Mouse (Mus musculus): Measurements from ENCODE around the gene Grm6. TPM values are rescaled to one million over a fixed set of nuclear protein-coding genes. Genes with fewer than 3 reads are reported as not detected.

Gene Grm6
- polyA plus RNA-seq, 1 experiment from 2014 or later, result 0.04 TPM

Other genes starting within 250 kb of the Grm6 start
- gene Adamts2, start 248.6 kb upstream of the Grm6 start, polyA plus RNA-seq (2015; fragmentation: Nextera tagmentation; extraction: Ambion mirVana), result 4.7 and 5.6 TPM in 2 replicates
- 45.0 and 52.3 TPM in 2 replicates for gene Zfp354c, start 23.0 kb upstream of the Grm6 start, polyA plus RNA-seq (2015; fragmentation: Nextera tagmentation; extraction: Ambion mirVana)
- gene Zfp879, start 9.1 kb upstream of the Grm6 start, polyA plus RNA-seq (2015; fragmentation: Nextera tagmentation; extraction: Ambion mirVana), result 1.5 TPM in 2 replicates
- gene Zfp454, start 37.0 kb downstream of the Grm6 start, polyA plus RNA-seq (2015; fragmentation: Nextera tagmentation; extraction: Ambion mirVana), result 9.3 and 10.8 TPM in 2 replicates
- gene Zfp2, start 65.5 kb downstream of the Grm6 start, polyA plus RNA-seq (2015; fragmentation: Nextera tagmentation; extraction: Ambion mirVana), result 34.9 and 38.5 TPM in 2 replicates
- 5.2 and 5.9 TPM in 2 replicates for gene Zfp354b, start 80.9 kb downstream of the Grm6 start, polyA plus RNA-seq (2015; fragmentation: Nextera tagmentation; extraction: Ambion mirVana)
- not detected in 2 replicates for gene 4933414I15Rik, start 93.1 kb downstream of the Grm6 start, polyA plus RNA-seq (2015; fragmentation: Nextera tagmentation; extraction: Ambion mirVana)
- gene Prop1, start 103.1 kb downstream of the Grm6 start, polyA plus RNA-seq (2015; fragmentation: Nextera tagmentation; extraction: Ambion mirVana), result not detected in 2 replicates
- gene Olfr1378, start 115.8 kb downstream of the Grm6 start, polyA plus RNA-seq (2015; fragmentation: Nextera tagmentation; extraction: Ambion mirVana), result not detected in 2 replicates
- gene Olfr1377, start 131.3 kb downstream of the Grm6 start, polyA plus RNA-seq (2015; fragmentation: Nextera tagmentation; extraction: Ambion mirVana), result not detected in 2 replicates
- gene Olfr51, start 152.9 kb downstream of the Grm6 start, polyA plus RNA-seq (2015; fragmentation: Nextera tagmentation; extraction: Ambion mirVana), result not detected in 2 replicates
- gene Olfr54, start 163.6 kb downstream of the Grm6 start, polyA plus RNA-seq (2015; fragmentation: Nextera tagmentation; extraction: Ambion mirVana), result not detected in 2 replicates
- not detected in 2 replicates for gene Olfr1375, start 197.4 kb downstream of the Grm6 start, polyA plus RNA-seq (2015; fragmentation: Nextera tagmentation; extraction: Ambion mirVana)
- 11.3 and 12.0 TPM in 2 replicates for gene Zfp354a, start 208.6 kb downstream of the Grm6 start, polyA plus RNA-seq (2015; fragmentation: Nextera tagmentation; extraction: Ambion mirVana)